Mouse (Mus musculus): ENCODE measurements around the gene Gnas.

The Gnas gene

GRCm38 (mm10) chr2:174381021-174381420 lies 96.9 kb downstream of the Gnas start:
- no peak for DNase-seq

GRCm38 (mm10) chr2:174391936-174392335 lies 107.8 kb downstream of the Gnas start:
- DNase-seq: no peak

GRCm38 (mm10) chr2:174392554-174392953 lies 108.4 kb downstream of the Gnas start:
- DNase-seq: no peak

DNA sequence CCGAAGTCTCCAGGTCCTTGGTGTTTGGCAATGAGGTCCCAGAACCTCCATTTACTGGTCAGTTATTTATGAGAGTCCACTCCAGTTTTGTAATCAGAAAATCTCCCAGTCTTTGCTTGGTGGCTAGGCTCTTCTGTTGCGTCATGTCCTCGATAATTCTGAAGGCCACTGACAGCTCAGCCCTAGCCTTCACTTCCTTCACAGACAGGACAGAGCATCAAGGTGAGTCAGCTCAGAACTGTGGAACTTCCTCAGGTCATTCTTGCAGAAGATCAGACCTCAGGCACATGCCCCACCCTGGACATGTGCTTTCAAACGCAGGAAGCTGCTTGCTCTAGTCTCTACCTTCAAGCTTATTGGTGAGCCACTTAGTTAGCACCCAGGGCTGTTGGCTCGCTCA lies 109.3 kb downstream of the Gnas start:
- no peak for DNase-seq

Measured in thymus, postnatal 36 days (tissue).